Mouse (Mus musculus) heart, postnatal 0 days (tissue): ENCODE measurements around the gene Rap2b.

ENCODE experiments used
- CTCF ChIP-seq: IDR thresholded peaks from 2 replicates; pipeline ENCODE4 v1.5.1; 2016; ENCODE audit warnings: antibody characterized with exemption, control low read depth, low read depth
- EP300 ChIP-seq: IDR thresholded peaks from 2 replicates; pipeline ENCODE4 v1.6.1; 2016; ENCODE audit warnings: antibody characterized with exemption, low read depth

DNA sequence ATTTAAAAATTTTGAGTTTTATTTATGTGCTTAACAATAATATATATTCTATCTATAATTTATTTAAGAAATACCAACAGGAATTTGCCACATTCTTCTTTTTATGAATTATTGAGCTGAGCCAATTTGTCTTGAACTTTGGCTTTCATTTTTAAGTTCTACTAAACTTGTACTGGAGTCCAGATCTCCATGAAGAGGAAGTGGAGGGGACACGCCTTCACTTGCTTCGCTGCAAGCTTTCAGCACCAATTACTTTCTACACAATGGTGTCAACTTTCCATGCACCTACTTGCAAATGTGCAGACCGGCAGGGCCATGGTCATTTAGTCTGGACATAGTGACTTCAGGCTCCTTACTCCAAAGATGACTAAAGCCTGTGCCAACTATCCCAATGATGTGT lies 32.1 kb downstream of the Rap2b start:
- TF ChIP-seq CTCF = no peak
- TF ChIP-seq EP300 = no peak
